Mouse (Mus musculus) hindbrain, embryonic 10.5 days (tissue): Measurements from ENCODE around the gene Galnt14. TPM values are rescaled to one million over a fixed set of nuclear protein-coding genes. Genes with fewer than 3 reads are reported as not detected.
A peak's percentile ranks its signal among the peaks of the same experiment; 100 is the strongest.

Experiments used
- DNase-seq: peaks from one replicate; pipeline ENCODE4 v3.0.0-alpha.2; 2017; ENCODE audit warnings: low spot score
- H3K27ac ChIP-seq: fragments of 300-500 bp; sonication (generic); 2 replicates; pipeline ENCODE4 v1.5.1; 2016; ENCODE audit warnings: mild to moderate bottlenecking, moderate library complexity
- H3K27me3 ChIP-seq: fragments of 300-500 bp; sonication (generic); 2 replicates; pipeline ENCODE4 v1.6.1; 2016; ENCODE audit warnings: mild to moderate bottlenecking; ENCODE audit not compliant: poor library complexity, insufficient read depth, severe bottlenecking
- H3K36me3 ChIP-seq: fragments of 300-500 bp; sonication (generic); 2 replicates; pipeline ENCODE4 v1.6.1; 2016; ENCODE audit warnings: mild to moderate bottlenecking, moderate library complexity
- H3K4me1 ChIP-seq: fragments of 300-500 bp; sonication (generic); replicated peaks from 2 replicates; pipeline ENCODE4 v1.6.1; 2016; ENCODE audit warnings: mild to moderate bottlenecking
- H3K4me3 ChIP-seq: fragments of 300-500 bp; sonication (generic); 2 replicates; pipeline ENCODE4 v1.5.1; 2016; ENCODE audit warnings: mild to moderate bottlenecking, moderate library complexity
- H3K9me3 ChIP-seq: fragments of 300-500 bp; sonication (generic); 2 replicates; pipeline ENCODE4 v1.6.1; 2016; ENCODE audit warnings: mild to moderate bottlenecking, moderate library complexity
- WGBS: fragments of 180-500 bp; shearing (Covaris S2); methylation state at CpG from one replicate; pipeline ENCODE4 v1.1.7; 2016; 5-methylcytosine and 5-hydroxymethylcytosine counted together
- polyA plus RNA-seq: library from polyadenylated mRNA; unstranded; fragments of >200 nt; fragmentation: Nextera tagmentation; extraction: Ambion mirVana; gene quantifications from 2 replicates; pipeline ENCODE4 v1.2.1, GENCODE M21; 2016

Galnt14 gene
- polyA plus RNA-seq, result 2.0 and 5.3 TPM in 2 replicates

DNA sequence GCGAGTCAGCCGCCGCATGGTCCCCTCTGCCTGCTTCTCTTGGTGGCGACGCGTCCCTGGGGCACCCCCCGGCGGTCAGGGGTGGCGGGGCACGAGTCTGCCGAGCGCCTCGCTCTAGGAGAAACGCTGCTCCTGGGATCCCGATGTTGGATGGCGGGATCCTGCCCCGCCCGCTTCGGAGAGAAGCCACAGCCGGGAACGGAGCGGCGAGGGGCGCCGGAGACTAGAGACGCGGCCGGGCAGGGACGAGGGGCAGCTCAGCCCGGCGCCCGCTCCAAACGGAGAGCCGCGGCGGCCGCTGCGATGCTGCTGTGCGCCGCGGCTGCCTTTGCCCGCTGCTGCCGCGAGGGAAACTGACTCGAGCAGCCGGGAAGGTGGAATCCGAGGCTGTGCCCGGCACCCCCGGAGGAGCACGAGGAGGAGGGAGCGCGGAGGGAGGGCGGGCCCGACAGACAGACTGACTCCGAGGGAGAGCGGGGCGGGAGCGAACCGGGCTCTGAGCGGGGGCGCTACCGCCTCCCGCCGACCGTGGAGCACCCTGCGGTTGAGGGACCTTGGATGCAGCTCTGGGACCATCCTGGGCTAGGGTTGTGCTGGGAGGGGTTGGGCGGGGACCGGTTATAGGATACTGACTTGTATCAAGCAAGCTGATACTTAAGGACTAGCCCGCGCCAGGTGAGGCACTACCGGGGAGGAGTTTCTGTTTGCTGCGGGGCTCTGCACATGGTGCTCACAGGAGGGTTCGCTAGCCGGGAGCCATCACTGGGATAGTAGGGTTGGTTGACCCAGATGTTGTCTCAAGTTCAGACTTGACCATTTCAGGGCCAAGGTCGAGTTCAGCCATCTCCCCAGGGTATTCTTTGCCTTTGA, at the start of gene Galnt14:
Gene Galnt14, minus strand, starts transcription at position 412 of the 870 bp plus-strand sequence.
- H3K4me1 ChIP-seq, result peaks cover 31% of the 10 kb centered on the region
- peaks cover 59% of the 10 kb centered on the region for H3K27me3 ChIP-seq
- no peaks in the 10 kb centered on the region for H3K36me3 ChIP-seq
- peaks cover 8% of the 10 kb centered on the region; the same call in 1 of the 2 replicates for H3K9me3 ChIP-seq
- peak within 1 kb of the TSS; percentile 78 for H3K27ac ChIP-seq
- DNase-seq, result peak; percentile 75
- WGBS, result under 1% methylated on average over 75 of the region's 75 CpGs
- H3K4me3 ChIP-seq, result peak within 1 kb of the TSS; percentile 64

DNA sequence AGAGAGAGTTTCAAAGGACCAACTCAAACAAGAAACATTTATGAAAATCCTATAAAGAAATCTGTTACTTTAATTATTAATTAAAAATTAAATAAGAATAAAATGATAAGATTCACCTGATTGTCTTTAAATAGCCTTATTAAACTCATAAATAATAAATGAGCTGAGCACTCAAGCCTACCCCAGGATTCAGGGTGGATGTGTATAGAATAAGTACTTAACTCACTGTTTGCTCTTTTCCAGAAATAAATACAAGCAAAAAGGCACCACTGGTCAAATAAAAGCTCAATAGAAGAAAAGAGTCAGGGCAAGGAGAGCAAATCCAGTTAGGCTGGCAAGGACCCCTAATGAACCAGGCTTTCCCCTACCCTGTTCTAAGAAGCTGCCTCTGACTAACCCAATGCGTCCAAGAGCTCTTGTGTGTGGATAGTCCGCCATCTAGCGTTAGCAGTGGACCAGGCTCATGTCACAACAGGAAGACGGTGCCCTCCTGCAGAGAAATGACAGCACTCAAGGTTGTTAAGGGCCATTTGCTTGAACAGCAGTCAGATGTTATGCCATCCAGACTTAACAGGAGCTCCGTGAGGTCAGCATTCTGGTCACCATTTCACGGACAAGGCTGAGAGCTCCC, 33.5 kb upstream of the Galnt14 start:
- Histone ChIP-seq H3K9me3 (no peaks in the 10 kb centered on the region), H3K4me1 (no peaks in the 10 kb centered on the region), H3K4me3 (no peak overlapping the region), H3K27me3 (0 out of 2 replicates have a peak, but pooled peaks cover 5% of the 10 kb centered on the region), H3K27ac (no peak overlapping the region), H3K36me3 (no peaks in the 10 kb centered on the region)
- WGBS, result 4% methylated on average over 6 of the region's 6 CpGs
- peak; percentile 79 for DNase-seq

DNA sequence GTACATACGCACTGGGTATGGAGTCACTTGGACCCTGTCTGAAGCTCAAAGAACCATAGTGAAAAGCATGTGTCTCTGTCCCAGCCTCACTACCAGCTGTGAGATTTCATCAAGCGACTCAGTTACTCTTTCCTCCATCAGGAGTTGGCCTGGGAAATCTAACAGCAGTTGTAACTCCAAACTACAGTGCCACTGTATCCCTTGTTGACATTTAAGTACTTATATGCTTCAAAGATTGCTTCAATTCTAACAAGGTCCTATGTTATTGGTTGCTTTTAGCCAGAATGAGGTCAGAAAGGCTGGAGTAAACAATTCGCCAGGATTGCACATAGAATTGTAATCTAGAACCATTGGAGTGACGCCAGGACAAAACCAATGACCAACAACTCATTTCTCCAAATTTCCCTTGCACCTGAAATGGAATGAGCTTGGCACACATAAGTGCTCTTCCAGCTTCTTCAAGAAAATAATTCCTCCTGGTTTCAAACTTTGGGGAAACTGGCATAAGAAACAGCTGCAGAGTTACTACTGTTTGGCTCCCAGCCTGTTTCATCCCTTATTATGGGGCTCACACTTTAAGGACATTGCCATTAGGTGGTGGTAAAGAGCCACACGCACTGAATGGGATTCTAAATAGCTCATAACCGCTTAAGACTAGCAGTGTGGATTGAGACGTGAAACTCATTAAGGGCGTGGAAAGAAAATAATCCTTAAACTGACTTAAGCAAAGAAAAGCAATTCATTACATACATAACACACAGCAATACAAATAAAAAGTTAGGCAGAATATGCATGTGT, 13.8 kb upstream of the Galnt14 start:
- Histone ChIP-seq H3K4me1 (no peaks in the 10 kb centered on the region), H3K27me3 (no peaks in the 10 kb centered on the region), H3K36me3 (no peaks in the 10 kb centered on the region), H3K9me3 (no peaks in the 10 kb centered on the region), H3K4me3 (no peak overlapping the region), H3K27ac (no peak overlapping the region)
- DNase-seq, result no peak
- 68% methylated on average over 8 of the region's 8 CpGs for WGBS

DNA sequence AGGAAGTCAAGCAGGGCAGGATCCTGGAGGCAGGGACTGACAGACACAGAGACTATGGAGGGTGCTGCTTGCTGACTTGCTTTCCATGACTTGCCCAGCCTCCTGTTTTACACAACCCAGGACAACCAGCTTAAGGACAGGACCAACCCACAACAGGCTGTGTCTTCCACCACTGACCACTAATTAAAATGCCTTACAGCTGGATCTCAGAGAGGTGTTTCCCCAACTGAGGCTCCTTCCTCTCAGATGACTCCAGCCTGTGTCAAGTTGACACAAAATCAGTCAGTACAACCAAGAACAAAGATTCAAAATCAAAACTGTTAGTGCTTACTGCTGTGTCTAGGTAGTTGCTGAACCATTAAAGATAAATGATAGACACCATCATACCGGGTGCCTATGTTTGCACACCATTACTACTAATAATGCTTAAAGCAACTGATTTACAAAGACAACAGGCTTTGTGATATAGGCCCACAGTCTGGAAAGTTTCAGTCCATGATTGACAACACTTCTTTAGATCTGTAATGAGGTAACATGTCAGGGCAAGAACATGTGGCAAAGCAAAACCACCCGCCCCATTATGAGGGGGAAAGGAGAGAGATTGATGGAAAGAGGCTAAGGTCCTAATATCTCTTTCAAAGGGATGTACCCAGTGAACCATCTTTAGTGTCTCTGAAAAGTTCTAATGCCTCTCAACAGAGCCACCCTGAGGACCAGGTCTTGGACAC, 8.9 kb upstream of the Galnt14 start:
- H3K4me1 ChIP-seq, result peaks cover 8% of the 10 kb centered on the region; the same call in 1 of the 2 replicates
- WGBS, result 84% methylated on average over 2 of the region's 2 CpGs
- H3K4me3 ChIP-seq, result no peak overlapping the region
- no peak for DNase-seq
- peaks cover under 1% of the 10 kb centered on the region; the same call in 1 of the 2 replicates for H3K27me3 ChIP-seq
- H3K36me3 ChIP-seq, result no peaks in the 10 kb centered on the region
- no peaks in the 10 kb centered on the region for H3K9me3 ChIP-seq
- H3K27ac ChIP-seq, result no peak overlapping the region

DNA sequence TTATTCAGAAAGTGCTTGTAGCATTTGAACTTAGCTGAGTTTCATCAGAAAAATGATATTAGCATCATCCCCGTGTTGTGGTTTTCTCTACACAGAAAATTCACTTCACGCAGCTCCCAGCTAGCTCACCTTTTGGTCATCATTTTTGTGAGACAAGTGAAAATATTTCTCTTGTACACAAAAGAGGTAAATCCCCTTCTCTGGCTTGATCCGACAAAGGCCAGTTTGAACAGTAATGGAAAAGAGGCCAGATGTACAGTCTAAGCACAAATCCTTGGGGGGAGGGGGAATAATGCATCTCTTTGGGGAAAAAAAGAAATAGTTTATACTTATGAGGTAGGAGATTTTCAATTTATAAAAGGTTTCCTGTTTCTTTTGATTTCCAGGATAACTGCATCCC, 6.4 kb upstream of the Galnt14 start:
- peaks cover 18% of the 10 kb centered on the region for H3K4me1 ChIP-seq
- no peak for DNase-seq
- 83% methylated on average over 3 of the region's 3 CpGs for WGBS

DNA sequence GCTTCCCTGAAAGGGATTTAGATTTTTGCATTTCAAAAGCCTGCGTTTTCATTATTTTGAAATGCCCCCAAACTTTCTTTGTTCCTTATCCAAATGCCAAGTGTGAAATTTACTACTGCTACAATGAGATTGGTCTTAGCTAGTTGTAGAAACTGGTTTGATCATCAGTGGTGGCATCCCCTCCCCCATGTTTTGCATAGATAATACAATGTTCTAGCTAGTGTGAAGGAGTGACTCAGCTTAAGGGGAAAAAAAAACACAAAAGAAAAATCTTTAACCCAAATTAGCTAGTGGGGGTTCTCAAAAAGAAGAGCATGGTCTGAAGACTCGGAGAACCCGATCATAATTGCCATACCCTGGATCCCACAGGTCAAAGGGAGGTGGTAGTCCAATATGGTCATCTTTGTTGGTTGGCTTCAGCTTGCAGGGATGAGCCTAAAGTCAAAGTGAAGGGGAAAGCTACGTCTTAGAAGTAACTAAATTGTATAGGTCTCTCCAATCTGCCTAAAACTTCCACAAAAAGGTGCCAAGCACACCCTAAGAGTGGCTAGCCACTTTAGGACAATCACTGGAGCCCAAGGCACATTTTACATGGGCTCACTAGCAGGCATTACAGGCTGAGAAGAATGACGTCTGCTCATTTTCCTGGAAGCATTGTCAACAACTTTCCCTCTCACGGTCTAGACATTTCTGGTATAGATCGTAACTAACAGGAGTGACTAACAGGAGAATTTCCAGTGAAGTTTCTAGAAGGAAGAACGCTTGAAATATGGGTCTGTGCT, 4.4 kb upstream of the Galnt14 start:
- 85% methylated on average over 8 of the region's 8 CpGs for WGBS
- Histone ChIP-seq H3K4me3 (no peak overlapping the region), H3K9me3 (no peaks in the 10 kb centered on the region), H3K27me3 (peaks cover 42% of the 10 kb centered on the region), H3K36me3 (no peaks in the 10 kb centered on the region), H3K4me1 (peaks cover 28% of the 10 kb centered on the region), H3K27ac (no peak overlapping the region)
- no peak for DNase-seq

More for the DNA sequence above, 6.4 kb upstream of the Galnt14 start:
- peaks cover 25% of the 10 kb centered on the region for H3K27me3 ChIP-seq
- no peaks in the 10 kb centered on the region for H3K36me3 ChIP-seq
- no peaks in the 10 kb centered on the region for H3K9me3 ChIP-seq
- H3K27ac ChIP-seq, result no peak overlapping the region
- H3K4me3 ChIP-seq, result no peak overlapping the region

DNA sequence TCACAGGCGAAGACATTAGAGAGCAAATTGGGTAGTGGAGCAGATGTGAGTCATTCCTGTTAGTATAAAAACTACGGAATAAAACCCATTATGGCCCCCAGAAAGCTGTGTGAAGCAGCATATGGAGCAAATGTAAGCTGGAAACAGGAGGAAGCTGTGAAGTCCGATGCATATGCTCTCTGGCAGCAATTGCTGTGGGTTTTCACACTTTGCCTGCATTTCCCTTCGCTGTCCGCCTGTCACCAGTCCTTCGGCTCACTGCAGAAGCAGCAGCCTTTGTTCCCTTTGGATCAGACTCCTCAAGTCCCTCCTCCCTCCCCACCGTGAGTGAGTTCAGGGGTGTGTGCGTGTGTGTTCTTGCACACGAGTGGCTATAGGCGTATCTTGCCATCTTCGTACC, 3.1 kb upstream of the Galnt14 start:
- no peak overlapping the region for H3K4me3 ChIP-seq
- no peak for DNase-seq
- WGBS, result 51% methylated on average over 11 of the region's 11 CpGs
- H3K4me1 ChIP-seq, result peaks cover 35% of the 10 kb centered on the region
- H3K27ac ChIP-seq, result peak overlapping the region; percentile 23; the same call in 1 of the 2 replicates
- peaks cover 2% of the 10 kb centered on the region; the same call in 1 of the 2 replicates for H3K9me3 ChIP-seq
- peaks cover 55% of the 10 kb centered on the region for H3K27me3 ChIP-seq
- no peaks in the 10 kb centered on the region for H3K36me3 ChIP-seq

DNA sequence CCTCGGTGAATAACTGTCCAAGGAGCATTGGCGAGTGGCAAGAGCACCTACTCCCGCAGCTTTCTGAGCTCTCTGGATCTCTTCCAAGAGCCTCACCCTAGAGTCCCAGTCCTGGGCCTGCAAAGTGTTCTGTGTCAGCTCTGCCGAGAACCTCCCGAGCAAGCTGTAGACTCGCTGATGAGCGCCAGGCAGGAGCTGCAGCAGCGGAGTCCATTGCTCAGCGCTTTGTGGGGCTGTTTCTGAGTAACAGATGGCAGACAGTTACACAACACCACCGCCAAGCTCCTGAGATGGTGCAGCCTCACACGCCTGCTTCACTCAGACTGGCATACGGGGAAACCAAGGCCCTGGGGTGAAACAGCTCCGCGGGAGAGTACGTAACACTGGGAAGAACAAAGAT, 1.7 kb upstream of the Galnt14 start:
- Histone ChIP-seq H3K4me3 (no peak overlapping the region), H3K27me3 (peaks cover 59% of the 10 kb centered on the region), H3K9me3 (peaks cover 8% of the 10 kb centered on the region; the same call in 1 of the 2 replicates), H3K4me1 (peaks cover 31% of the 10 kb centered on the region), H3K27ac (no peak overlapping the region), H3K36me3 (no peaks in the 10 kb centered on the region)
- WGBS, result 75% methylated on average over 15 of the region's 15 CpGs
- DNase-seq, result no peak

DNA sequence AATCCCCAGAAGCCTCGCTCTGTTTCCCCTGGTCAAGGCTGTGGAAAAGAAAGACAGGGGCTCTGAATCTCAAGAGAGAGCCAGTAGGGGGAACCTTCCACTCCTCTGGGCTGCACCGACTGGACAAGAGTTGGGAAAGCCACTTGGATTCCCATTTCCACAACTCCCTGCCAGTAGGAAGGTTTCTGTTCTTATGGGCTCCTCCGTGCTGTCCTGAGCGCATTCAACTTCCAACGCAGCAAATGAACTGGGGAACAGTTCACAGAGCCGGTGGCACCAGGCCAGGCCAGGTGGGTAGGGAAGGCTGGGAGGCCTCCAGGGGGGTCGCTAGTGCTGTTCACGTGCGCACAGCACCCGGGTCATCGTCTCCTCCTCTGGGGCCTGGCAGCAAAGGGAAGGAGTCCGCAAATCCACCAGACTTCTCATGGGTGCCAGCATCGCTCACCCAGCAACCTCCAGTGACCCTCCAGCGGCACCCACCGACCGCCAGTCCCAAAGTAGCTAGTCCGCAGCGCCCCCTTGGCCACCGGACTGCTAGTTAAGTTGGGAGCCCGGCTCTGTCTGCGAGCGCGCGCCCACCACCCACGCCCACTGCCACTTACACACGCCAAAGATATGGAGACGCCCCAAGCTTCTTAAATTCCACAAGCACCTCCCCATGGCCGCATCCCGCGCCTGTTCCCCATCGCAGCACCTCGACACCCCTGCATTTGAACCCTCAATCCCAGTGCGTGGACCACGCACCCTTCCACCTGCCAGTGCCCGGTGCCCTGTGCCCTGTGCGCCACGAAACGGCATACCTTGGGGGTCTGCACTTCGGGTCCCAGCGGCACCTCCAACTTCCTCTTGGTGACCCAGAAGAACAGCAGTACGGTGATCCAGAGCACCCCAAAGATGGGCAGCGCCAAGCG, 867 bp downstream of the Galnt14 start:
- peak overlapping the region; percentile 78 for H3K27ac ChIP-seq
- H3K4me1 ChIP-seq, result peaks cover 30% of the 10 kb centered on the region
- H3K36me3 ChIP-seq, result no peaks in the 10 kb centered on the region
- peak overlapping the region; percentile 64 for H3K4me3 ChIP-seq
- DNase-seq, result peak; percentile 40
- 2% methylated on average over 43 of the region's 43 CpGs for WGBS
- H3K27me3 ChIP-seq, result peaks cover 59% of the 10 kb centered on the region
- peaks cover 8% of the 10 kb centered on the region; the same call in 1 of the 2 replicates for H3K9me3 ChIP-seq

DNA sequence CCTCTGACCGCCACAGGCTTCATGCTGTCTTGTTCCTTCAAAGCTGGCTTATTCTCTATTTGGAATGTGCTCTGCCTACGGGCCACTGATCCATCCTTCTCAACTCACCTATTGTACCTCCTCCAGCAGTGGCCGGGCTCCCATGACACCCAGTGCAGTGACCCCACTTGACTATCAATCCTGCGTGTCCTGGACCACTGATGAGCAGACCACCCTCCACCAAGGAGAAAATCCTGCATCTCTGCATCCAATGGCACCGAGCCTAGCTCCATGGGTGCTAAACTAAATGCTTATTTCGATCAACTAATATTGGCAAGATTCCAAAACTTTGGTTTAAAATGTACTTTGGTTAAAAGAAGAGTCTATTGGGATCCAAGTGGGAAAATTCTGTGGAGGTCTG, 1.8 kb downstream of the Galnt14 start:
- H3K4me3 ChIP-seq, result no peak overlapping the region
- peaks cover 8% of the 10 kb centered on the region; the same call in 1 of the 2 replicates for H3K9me3 ChIP-seq
- H3K27me3 ChIP-seq, result peaks cover 51% of the 10 kb centered on the region
- H3K27ac ChIP-seq, result no peak overlapping the region
- DNase-seq, result no peak
- 94% methylated on average over 6 of the region's 6 CpGs for WGBS
- no peaks in the 10 kb centered on the region for H3K36me3 ChIP-seq
- H3K4me1 ChIP-seq, result peaks cover 20% of the 10 kb centered on the region

DNA sequence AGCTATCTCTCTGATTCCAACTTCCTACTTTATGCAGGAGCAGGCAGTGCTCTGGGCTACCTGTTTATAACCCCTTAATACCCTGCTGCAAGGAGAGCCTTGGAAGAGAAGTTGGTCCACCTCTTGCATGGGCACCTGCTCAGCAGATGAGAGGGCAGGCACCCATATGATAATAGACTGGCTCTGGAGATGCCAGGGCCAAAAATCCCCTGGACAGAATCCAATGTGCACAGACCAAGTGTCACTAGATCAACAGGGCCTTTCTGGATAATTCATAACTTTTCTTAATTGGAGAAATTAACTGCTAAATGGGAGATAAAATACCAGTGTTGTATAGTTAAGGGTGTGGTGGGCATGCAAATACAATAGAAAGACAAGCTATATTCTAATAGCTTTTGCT, 6.7 kb downstream of the Galnt14 start:
- DNase-seq, result no peak
- Histone ChIP-seq H3K4me3 (no peak overlapping the region), H3K9me3 (peaks cover 8% of the 10 kb centered on the region; the same call in 1 of the 2 replicates), H3K27ac (no peak overlapping the region), H3K4me1 (peaks cover 31% of the 10 kb centered on the region), H3K36me3 (no peaks in the 10 kb centered on the region), H3K27me3 (peaks cover 6% of the 10 kb centered on the region)
